Mouse (Mus musculus): ENCODE results near the gene Rapgef5.

The Rapgef5 gene

DNA sequence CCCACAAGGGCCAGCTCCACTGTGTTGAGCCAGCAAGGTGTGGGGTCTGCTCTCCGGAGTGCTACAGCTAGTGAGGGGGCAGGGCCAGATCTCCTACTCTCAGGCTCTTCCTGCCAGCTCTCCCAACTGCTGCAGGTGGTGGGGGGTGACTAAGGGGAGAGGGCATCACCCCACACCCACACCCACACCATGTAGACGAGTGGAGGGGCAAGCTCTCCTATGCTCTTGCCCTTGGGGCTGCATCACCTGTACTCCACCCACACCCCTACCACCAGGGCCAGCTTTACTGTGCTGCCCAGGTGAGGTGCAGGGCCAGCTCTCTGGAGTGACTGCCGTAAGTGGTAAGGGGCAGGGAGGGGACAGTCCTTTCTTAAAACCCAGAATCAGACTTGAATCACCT lies 89.7 kb downstream of the Rapgef5 start:
- DNase-seq (ENCODE audit: low read depth, low spot score), result no peak

DNA sequence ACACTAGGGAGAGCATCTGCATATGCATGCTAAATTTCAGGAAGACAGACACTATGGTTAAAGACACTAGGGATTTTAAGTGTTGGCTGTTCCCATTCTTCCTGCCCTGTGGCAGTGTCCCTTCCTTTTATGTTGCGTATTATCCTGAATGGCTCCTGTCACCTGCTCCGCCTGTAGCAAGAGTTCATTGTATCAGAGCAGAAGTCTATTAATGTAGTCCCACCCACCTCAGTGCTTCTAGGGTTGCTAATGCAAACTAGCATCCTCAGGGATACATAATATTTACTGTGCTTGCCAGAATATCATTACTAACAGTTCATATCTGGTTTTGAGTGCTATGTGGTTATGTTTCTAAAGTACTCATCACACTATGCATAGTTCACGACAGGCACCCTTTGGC lies 96.4 kb downstream of the Rapgef5 start:
- no peak for DNase-seq (ENCODE audit: low read depth, low spot score)

DNA sequence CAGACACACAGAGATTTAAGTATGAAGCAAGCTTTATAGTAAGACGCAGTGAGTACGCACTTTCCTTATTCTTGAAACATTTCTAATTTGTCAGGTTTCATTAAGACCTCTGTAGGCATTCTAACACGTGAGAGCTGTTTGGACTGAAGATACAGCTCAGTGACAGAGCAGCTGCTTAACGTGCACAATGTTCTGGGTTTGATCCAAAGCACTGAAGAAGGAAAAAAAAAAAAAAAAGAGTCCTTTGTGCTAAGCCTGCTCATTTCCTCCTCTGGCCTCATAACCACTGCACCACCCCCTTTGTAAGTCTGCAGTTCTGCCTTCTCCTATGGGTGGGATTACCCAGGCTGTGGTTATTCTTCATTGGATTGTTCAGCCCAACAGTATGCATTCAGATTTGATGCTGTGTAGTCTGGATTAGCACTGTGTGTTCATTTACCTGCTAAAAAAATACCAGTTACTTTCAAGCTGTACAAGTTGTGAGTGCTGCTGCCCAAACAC lies 103.3 kb downstream of the Rapgef5 start:
- DNase-seq (ENCODE audit: low read depth, low spot score), result no peak

- DNase-seq (ENCODE audit: low read depth, low spot score), result no peak
These were observed 106.7 kb downstream of the Rapgef5 start for GRCm38 (mm10) chr12:117622972-117623371.

- no peak for DNase-seq (ENCODE audit: low read depth, low spot score)
These were observed 111.0 kb downstream of the Rapgef5 start for GRCm38 (mm10) chr12:117627311-117627710.

GRCm38 (mm10) chr12:117628321-117629093 lies 112.2 kb downstream of the Rapgef5 start:
- DNase-seq (ENCODE audit: low read depth, low spot score), result no peak

- no peak for DNase-seq (ENCODE audit: low read depth, low spot score)
These were observed 115.9 kb downstream of the Rapgef5 start for GRCm38 (mm10) chr12:117632133-117632532.

DNA sequence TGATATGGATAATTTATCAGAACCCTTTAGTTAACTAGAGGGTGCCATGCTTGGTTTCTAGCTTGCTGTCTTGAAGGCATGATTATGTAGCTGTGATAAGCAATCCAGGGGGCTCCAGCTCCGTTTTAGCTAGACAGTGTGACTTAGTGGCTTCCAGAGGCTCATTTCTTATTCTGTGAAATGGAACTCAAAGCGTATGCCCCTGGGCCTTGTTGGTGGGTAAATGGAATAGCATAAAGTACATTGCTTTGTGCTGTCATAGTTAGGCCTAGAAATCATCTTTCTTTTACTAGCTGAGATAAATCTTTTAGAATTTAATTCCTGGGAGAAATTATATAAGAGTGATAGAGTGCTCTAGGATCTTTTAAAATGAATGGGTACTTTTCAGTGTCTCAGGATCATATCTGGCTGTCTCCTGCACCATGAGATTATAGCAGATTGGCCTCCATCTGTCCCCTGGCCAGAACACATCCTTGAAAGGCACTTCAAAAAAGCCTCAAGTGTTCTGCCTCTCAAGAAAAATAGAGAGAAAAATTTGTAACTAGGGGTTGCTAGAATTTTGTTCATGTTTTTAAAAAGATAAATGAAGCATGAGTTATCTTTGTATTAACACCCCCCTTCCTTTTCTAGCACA lies 120.0 kb downstream of the Rapgef5 start:
- DNase-seq (ENCODE audit: low read depth, low spot score), result no peak

GRCm38 (mm10) chr12:117636969-117637368 lies 120.7 kb downstream of the Rapgef5 start:
- DNase-seq (ENCODE audit: low read depth, low spot score), result no peak

GRCm38 (mm10) chr12:117638833-117639232 lies 122.6 kb downstream of the Rapgef5 start:
- no peak for DNase-seq (ENCODE audit: low read depth, low spot score)

DNA sequence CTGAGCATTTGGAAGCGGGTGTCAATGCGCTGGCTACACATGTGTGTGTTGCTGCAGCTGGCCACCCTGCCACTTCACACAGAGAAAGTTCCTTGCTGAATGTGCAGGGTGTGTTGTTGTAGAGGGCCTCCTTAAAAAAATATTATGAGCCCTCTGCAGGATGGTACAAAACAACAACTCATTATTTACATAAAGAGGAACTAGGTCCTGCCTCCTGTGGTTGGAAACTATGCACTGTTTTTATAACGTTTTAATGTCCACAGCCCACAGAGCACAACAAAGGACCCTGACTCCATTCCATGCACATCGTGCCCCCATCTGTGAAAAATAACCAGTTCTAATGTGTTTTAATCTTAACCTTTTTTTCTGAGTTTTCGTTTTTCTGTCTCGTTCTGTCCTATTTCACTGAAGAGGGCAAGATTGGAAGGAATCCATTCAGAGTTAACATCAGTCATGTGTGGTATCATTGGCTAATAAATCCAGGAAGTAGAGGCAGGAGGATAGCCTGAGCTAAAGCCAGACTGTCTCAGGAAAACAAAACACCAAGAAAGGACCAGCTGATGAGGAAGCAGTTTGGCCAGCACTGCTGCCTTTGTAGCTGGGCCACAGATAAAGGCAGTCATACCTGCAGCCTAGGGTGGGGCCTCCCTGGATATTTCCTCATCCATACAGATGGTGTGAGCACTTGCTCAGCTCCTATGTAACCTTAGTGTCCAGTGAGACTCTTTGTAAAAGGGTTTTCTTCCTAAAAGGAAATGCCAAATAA lies 123.3 kb downstream of the Rapgef5 start:
- no peak for DNase-seq (ENCODE audit: low read depth, low spot score)

- no peak for DNase-seq (ENCODE audit: low read depth, low spot score)
These were observed 126.2 kb downstream of the Rapgef5 start for GRCm38 (mm10) chr12:117642512-117642911.

DNA sequence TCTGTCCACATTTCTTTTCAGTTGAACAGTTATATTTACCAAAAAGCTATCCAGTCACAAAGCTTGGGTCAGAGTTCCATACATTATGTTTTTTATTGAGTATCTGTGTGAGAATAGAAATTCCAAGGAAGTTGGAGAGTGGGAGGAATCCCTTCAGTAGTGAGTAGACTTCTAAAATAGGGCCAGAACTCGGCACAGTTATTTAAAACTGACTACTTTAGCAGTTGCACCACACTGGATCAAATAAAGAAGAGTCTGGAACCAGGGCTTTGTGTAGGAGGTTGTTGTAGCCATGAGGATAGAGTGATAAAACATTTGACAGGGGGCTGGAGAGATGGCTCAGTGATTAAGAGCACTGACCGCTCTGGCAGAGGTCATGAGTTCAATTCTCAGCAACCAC lies 129.5 kb downstream of the Rapgef5 start:
- DNase-seq (ENCODE audit: low read depth, low spot score), result no peak

GRCm38 (mm10) chr12:117653920-117654472 lies 137.7 kb downstream of the Rapgef5 start:
- DNase-seq (ENCODE audit: low read depth, low spot score), result peak; percentile 38

DNA sequence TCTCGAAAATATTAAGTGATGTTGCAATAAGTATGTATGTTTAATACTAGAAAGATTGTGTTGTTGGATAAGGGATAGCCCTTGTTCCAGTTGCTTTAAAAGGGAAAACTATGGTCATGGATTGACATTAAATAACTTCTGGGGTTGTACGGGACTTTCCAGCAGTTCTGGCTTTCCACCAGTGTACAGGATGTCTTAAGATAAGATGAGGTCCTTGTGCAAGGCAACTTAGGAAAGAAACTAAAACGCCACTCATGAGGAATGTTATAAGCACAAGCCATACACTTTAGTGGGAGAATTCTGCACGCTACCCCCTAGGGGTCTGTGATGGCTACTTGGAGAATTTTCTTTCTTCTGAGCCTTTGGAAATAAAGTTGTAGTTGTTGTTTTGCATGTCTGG lies 140.7 kb downstream of the Rapgef5 start:
- DNase-seq (ENCODE audit: low read depth, low spot score), result no peak

GRCm38 (mm10) chr12:117657766-117658165 lies 141.5 kb downstream of the Rapgef5 start:
- DNase-seq (ENCODE audit: low read depth, low spot score), result no peak

DNA sequence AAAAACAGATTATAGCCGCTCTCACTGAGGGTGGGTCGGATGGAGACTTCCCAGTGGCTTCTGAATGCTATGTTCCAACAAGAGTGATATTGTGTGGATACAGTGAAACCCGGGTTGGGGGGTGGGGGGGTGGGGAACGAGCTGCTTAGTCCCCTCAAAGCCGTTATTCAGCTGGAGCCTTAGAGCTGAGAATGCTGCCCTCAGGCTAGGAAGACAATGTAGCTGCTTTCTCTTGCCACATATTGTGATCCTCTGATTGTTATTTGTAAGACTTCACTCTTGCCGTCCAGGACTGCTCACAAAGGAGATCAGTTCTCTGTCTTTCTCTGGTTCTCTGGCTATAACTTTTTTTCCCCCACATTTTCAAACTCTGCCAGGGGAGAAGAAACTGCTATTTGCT lies 142.5 kb downstream of the Rapgef5 start:
- DNase-seq (ENCODE audit: low read depth, low spot score), result no peak

- peak; percentile 54 for DNase-seq (ENCODE audit: low read depth, low spot score)
These were observed 144.1 kb downstream of the Rapgef5 start for GRCm38 (mm10) chr12:117660361-117660760.

DNA sequence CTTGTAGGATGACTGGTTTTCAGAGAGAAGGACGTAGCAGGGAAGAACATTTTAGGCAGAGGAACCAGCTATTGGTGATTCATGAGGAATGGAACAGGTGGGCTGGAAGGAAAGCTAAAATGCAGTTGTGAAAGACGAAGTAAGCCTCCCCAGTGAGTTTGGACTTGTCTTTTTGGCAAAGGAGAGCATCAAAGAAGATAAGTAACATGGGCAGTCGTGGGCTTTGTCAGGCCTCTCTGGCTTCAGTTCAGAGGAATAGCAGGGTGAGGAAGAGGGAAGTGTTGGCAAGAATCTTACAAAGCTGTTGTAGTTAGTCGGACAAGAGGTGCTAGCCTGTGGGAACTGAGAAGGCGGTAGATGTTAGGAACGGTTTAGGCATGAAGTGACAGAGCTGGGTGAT lies 145.6 kb downstream of the Rapgef5 start:
- no peak for DNase-seq (ENCODE audit: low read depth, low spot score)

DNA sequence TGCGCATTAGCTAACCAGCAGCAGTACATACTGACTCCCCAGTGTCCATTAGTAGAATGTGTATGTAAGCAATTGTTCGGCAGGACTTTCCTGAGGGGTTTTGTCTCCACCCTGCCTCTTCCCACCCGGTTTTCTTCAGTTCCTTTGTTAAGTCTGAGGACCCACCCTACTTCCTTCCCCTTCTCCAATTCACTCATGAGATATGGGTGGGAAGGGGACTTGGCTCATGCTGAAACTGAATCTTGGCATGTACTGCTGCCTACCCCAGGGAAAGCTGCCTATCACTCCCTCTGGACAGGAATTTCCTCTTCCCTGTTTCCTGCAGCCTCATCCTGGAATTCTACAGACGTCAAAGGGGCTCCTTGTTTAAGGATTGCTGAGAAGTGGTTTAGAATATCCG lies 147.4 kb downstream of the Rapgef5 start:
- no peak for DNase-seq (ENCODE audit: low read depth, low spot score)

- DNase-seq (ENCODE audit: low read depth, low spot score), result no peak
These were observed 148.4 kb downstream of the Rapgef5 start for GRCm38 (mm10) chr12:117664644-117665043.

DNA sequence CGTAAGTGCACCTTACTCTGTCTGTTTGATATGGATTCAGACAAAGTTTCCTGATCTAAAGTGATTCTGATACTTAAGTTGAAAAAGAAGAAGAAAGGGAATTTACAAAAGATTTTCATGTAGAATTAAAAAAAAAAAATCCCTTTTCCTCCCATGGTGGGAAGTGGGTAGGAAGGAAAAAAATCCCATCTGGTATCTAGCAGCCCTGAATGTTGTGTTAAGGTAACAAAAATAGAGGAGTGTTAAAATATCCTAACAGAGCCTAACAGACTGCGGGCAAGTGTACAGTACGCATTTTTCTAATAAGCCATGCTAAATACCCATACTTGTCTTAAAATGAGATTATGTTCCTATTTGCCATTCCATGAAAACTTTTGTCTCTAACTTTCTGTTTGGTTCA lies 150.1 kb downstream of the Rapgef5 start:
- DNase-seq (ENCODE audit: low read depth, low spot score), result no peak
